In the genomic region with DNA sequence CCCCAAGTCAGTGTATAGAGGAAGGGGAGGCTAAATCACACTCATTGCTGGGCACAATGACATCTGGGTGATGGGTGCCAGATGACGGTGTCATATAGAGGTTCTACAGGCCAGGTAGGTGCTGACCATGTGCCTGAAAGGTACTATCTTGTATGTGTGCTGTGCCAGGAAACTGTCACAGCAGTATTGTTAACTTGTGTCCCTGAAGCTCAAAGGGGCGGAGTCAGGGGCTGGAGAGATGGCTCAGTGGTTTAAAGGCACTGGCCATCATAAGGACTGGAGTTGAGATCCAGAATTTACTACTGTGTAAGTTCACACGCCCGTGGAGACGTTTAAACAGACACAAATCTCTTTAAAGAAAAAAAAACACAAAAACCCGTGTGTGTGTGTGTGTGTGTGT, we compare ENCODE assay signal across 11 mouse cellular contexts. TPM values are rescaled to one million over a fixed set of nuclear protein-coding genes. Genes with fewer than 3 reads are reported as not detected.
DNase-seq lines count a peak whose midpoint lies in the region; ATAC-seq and TF ChIP-seq lines count a peak whose summit lies in the region.
"Had no signal": no experiment of that assay in that cellular context is flagged by ENCODE, and none has a peak within 500 bp of the region (broad histone marks: within the 10 kb centered on the region; RNA-seq: fewer than 3 reads in every experiment).

No protein-coding gene starts in this region.

- TF ChIP-seq POLR2A in liver, adult 2 months (IDR thresholded peaks at IDR 0.05; ENCODE audit: extremely low read depth, insufficient read depth, low read length), result no peak

- no peak for ATAC-seq in cerebellum, adult (ENCODE audit: insufficient number of reproducible peaks, low FRiP score, low TSS enrichment)
- no peak for ATAC-seq in lung, embryonic 16.5 days (ENCODE audit: low read depth)
- ATAC-seq in stomach, postnatal 0 days (ENCODE audit: low FRiP score, low TSS enrichment), result no peak
- ATAC-seq: CD4-positive, CD25-positive, alpha-beta regulatory T cell, adult 4 months had no signal

- H3K4me1 ChIP-seq in lung, embryonic 16.5 days (replicated peaks; ENCODE audit: control insufficient read depth, insufficient read depth, low read length), result peaks cover 5% of the 10 kb centered on the region
- peaks cover 21% of the 10 kb centered on the region for H3K4me1 ChIP-seq in liver, adult 2 months (ENCODE audit: control insufficient read depth, insufficient read depth, low read length)
- peaks cover 2% of the 10 kb centered on the region; the same call in 1 of the 2 replicates for H3K4me1 ChIP-seq in stomach, postnatal 0 days (replicated peaks; ENCODE audit: control insufficient read depth, insufficient read depth)

- 83% methylated on average over 6 of the region's 6 CpGs for WGBS in lung, embryonic 16.5 days
- WGBS in liver, adult 2 months, result 67% methylated on average over 6 of the region's 6 CpGs
- 81% methylated on average over 6 of the region's 6 CpGs for WGBS in stomach, postnatal 0 days

- H3K4me3 ChIP-seq in lung, embryonic 16.5 days (ENCODE audit: low read length), result no peak overlapping the region; the same call in 1 of the 2 replicates
- no peak overlapping the region for H3K4me3 ChIP-seq in liver, adult 2 months (ENCODE audit: insufficient read depth, low read depth, low read length)
- no peak overlapping the region for H3K4me3 ChIP-seq in stomach, postnatal 0 days (ENCODE audit: low read depth, low read length)

- peaks cover 2% of the 10 kb centered on the region; the same call in 1 of the 2 replicates for H3K36me3 ChIP-seq in lung, embryonic 16.5 days (ENCODE audit: control insufficient read depth, insufficient read depth, low read length)
- H3K36me3 ChIP-seq in liver, adult 2 months (ENCODE audit: control insufficient read depth, insufficient read depth, low read length), result no peaks in the 10 kb centered on the region; the same call in 1 of the 2 replicates
- H3K36me3 ChIP-seq in stomach, postnatal 0 days (ENCODE audit: control insufficient read depth, insufficient read depth, low read length), result no peaks in the 10 kb centered on the region

- peak; percentile 31 for DNase-seq in cerebellum, adult 11-12 months
- DNase-seq in lung, postnatal 36 days, result no peak
- DNase-seq in liver, adult 2 months (ENCODE audit: extremely low read depth, low read depth, low spot score), result peak; percentile 46
- DNase-seq in stomach, postnatal 0 days (ENCODE audit: low spot score), result no peak
- DNase-seq in frontal cortex, postnatal 14 days (ENCODE audit: low spot score in 2 of 2), result no peak
- DNase-seq in layer of hippocampus, adult 9-10 months (ENCODE audit: low spot score), result no peak
- DNase-seq: cerebellum, postnatal 36 days; thymus, postnatal 36 days had no signal

- H3K9ac ChIP-seq in lung, embryonic 16.5 days (ENCODE audit: low read length), result no peak overlapping the region
- peak overlapping the region; percentile 17; the same call in 1 of the 2 replicates for H3K9ac ChIP-seq in liver, adult 2 months (ENCODE audit: low read depth, low read length)
- H3K9ac ChIP-seq in stomach, postnatal 0 days (ENCODE audit: low read length), result no peak overlapping the region

- TF ChIP-seq EP300 in stomach, postnatal 0 days (optimal IDR thresholded peaks at IDR 0.05), result no peak

- peaks cover 9% of the 10 kb centered on the region; the same call in 1 of the 2 replicates for H3K79me2 ChIP-seq in liver, adult 2 months (ENCODE audit: control insufficient read depth, insufficient read depth, low read length)

- H3K4me2 ChIP-seq in lung, embryonic 16.5 days (ENCODE audit: low read depth, low read length), result peak overlapping the region; percentile 24; the same call in 1 of the 2 replicates
- H3K4me2 ChIP-seq in stomach, postnatal 0 days (replicated peaks; ENCODE audit: low read depth), result peak overlapping the region; percentile 74; the same call in 1 of the 2 replicates

- H3K27me3 ChIP-seq in lung, embryonic 16.5 days (ENCODE audit: control insufficient read depth, insufficient read depth, low read depth, low read length), result no peaks in the 10 kb centered on the region
- H3K27me3 ChIP-seq in liver, adult 2 months (ENCODE audit: control insufficient read depth, insufficient read depth, low read length), result no peaks in the 10 kb centered on the region
- H3K27me3 ChIP-seq in stomach, postnatal 0 days (ENCODE audit: control insufficient read depth, insufficient read depth, low read length), result no peaks in the 10 kb centered on the region

- no peak for TF ChIP-seq CTCF in liver, adult 2 months (IDR thresholded peaks at IDR 0.05; ENCODE audit: low read depth, low read length)
- TF ChIP-seq CTCF in stomach, postnatal 0 days (IDR thresholded peaks at IDR 0.05; ENCODE audit: low read depth), result no peak

- no peaks in the 10 kb centered on the region for H3K9me3 ChIP-seq in lung, embryonic 16.5 days (ENCODE audit: control insufficient read depth, low read length)
- H3K9me3 ChIP-seq in stomach, postnatal 0 days (ENCODE audit: control insufficient read depth, low read length), result no peaks in the 10 kb centered on the region

- H3K27ac ChIP-seq in lung, embryonic 16.5 days (ENCODE audit: low read length), result no peak overlapping the region
- H3K27ac ChIP-seq in liver, adult 2 months (replicated peaks; ENCODE audit: insufficient read depth, low read depth, low read length), result no peak overlapping the region
- no peak overlapping the region for H3K27ac ChIP-seq in stomach, postnatal 0 days (replicated peaks)

RNA-seq across cellular contexts. Expression of a gene that starts 22.6 kb away (rescaled TPM):
- polyA plus RNA-seq in lung, embryonic 16.5 days (2015; fragmentation: Nextera tagmentation; extraction: Ambion mirVana), result 1.3 and 1.5 TPM in 2 replicates
- total RNA-seq in liver, adult 2 months (2014; rRNA removed), result 0.37 and 0.60 TPM in 2 replicates
- polyA plus RNA-seq in liver, adult 2 months (2012; rRNA removed), result 0.35 and 0.60 TPM in 2 replicates
- polyA plus RNA-seq in stomach, postnatal 0 days (2015; fragmentation: Nextera tagmentation; extraction: Ambion mirVana), result 0.22 and 0.30 TPM in 2 replicates

RNA-seq across cellular contexts. Expression of a gene that starts 46.8 kb away (rescaled TPM):
- polyA plus RNA-seq in lung, embryonic 16.5 days (2015; fragmentation: Nextera tagmentation; extraction: Ambion mirVana), result 0.18 and 0.91 TPM in 2 replicates
- total RNA-seq in liver, adult 2 months (2014; rRNA removed), result 3,614 and 3,656 TPM in 2 replicates
- polyA plus RNA-seq in liver, adult 2 months (2012; rRNA removed), result 3,813 and 5,374 TPM in 2 replicates
- 0.69 and 0.99 TPM in 2 replicates for polyA plus RNA-seq in stomach, postnatal 0 days (2015; fragmentation: Nextera tagmentation; extraction: Ambion mirVana)
- polyA plus RNA-seq: CD4-positive, CD25-positive, alpha-beta regulatory T cell, adult 4 months had no signal

Comparison
In these comparisons a context has a peak if more than half of its experiments do, and no peak if none do; other contexts are left out.
1. DNase-seq: peak in cerebellum, adult 11-12 months (single experiment) and liver, adult 2 months (single experiment); none in lung, postnatal 36 days (single experiment), stomach, postnatal 0 days (single experiment), frontal cortex, postnatal 14 days (0 of 2) and layer of hippocampus, adult 9-10 months (single experiment).
2. RNA of a gene that starts 46.8 kb away (polyA plus RNA-seq): 3,813 to 5,374 TPM in liver, adult 2 months; 0.69 to 0.99 TPM in stomach, postnatal 0 days and 0.18 to 0.91 TPM in lung, embryonic 16.5 days; every median in the first group is over 1,000 times any median in the second.